Mouse (Mus musculus): ENCODE measurements around the gene Mrps26. TPM values are rescaled to one million over a fixed set of nuclear protein-coding genes. Genes with fewer than 3 reads are reported as not detected.
A peak's percentile ranks its signal among the peaks of the same experiment; 100 is the strongest.
"Not testable (repeated sequence)": the region's sequence is repeated elsewhere in the genome, so short reads cannot be mapped to it uniquely, and the experiment has no call there.

Gene Mrps26
- polyA plus RNA-seq, 1 experiment from 2014 or later: 83.9 TPM

DNA sequence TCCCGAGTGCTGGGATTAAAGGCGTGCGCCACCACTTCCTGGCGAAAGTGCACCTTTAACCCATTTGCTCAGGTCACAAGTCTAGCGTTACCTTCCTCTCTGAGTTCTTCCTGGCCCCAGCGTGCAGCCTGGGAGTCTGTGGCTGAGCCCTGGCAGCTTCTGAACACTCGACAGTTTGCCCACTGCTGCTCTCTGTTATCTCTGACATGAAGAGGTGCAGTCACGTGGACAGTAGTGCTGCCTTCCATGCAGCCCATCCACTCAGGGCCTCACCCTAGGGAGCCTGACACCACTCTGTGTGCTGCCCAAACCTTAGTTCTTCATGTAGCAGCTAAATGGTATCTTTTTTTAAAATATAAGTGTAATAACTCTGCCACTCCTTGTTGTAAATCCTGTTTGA is 16.6 kb upstream of the Mrps26 start:
- Histone ChIP-seq H3K36me3 (peaks cover 99% of the 10 kb centered on the region), H3K9ac (no peak overlapping the region), H3K4me3 (no peak overlapping the region), H3K27me3 (no peaks in the 10 kb centered on the region), H3K4me1 (replicated peaks) (no peaks in the 10 kb centered on the region), H3K4me2 (no peak overlapping the region), H3K9me3 (no peaks in the 10 kb centered on the region), H3K27ac (no peak overlapping the region)
- no peak for ATAC-seq (ENCODE audit: low FRiP score)
- WGBS: 93% methylated on average over 8 of the region's 8 CpGs

DNA sequence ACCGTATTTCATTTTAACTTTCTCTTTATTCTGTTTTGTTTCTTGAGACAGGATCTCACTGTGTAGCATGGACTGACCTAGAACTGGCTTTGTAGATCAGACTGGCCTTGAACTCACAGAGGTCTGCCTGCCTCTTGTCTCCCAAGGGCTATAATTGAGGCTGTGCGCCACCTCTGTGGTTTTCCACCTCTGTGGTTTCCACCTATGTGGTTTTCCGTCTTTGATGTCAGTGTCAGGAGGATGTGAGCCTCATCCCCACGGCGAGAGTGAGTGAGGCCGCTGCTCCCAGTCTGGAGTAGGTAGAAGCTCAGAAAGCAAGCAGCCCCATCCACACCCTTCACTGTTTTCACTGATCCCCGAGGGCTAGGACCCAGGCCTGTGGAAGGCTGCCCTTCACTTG is 8.7 kb upstream of the Mrps26 start:
- 90% methylated on average over 7 of the region's 7 CpGs for WGBS
- Histone ChIP-seq H3K4me1 (replicated peaks) (no peaks in the 10 kb centered on the region), H3K4me3 (no peak overlapping the region), H3K27ac (no peak overlapping the region), H3K36me3 (peaks cover 86% of the 10 kb centered on the region), H3K4me2 (no peak overlapping the region), H3K9me3 (no peaks in the 10 kb centered on the region), H3K27me3 (no peaks in the 10 kb centered on the region), H3K9ac (no peak overlapping the region)
- no peak for ATAC-seq (ENCODE audit: low FRiP score)

- Histone ChIP-seq H3K4me3 (no peak overlapping the region), H3K27me3 (no peaks in the 10 kb centered on the region), H3K9me3 (no peaks in the 10 kb centered on the region), H3K36me3 (peaks cover 71% of the 10 kb centered on the region), H3K9ac (no peak overlapping the region), H3K4me2 (no peak overlapping the region), H3K27ac (no peak overlapping the region), H3K4me1 (replicated peaks) (no peaks in the 10 kb centered on the region)
- no peak for ATAC-seq (ENCODE audit: low FRiP score)
- WGBS: 83% methylated on average over 1 of the region's 1 CpGs
Observed at GRCm38 (mm10) chr2:130556292-130556691, 7.2 kb upstream of the Mrps26 start.

GRCm38 (mm10) chr2:130557462-130557861 is 6.1 kb upstream of the Mrps26 start:
- Histone ChIP-seq H3K27me3 (no peaks in the 10 kb centered on the region), H3K4me3 (no peak overlapping the region), H3K27ac (no peak overlapping the region), H3K9me3 (no peaks in the 10 kb centered on the region), H3K36me3 (peaks cover 60% of the 10 kb centered on the region), H3K9ac (no peak overlapping the region), H3K4me2 (no peak overlapping the region), H3K4me1 (replicated peaks) (peaks cover under 1% of the 10 kb centered on the region; the same call in 1 of the 2 replicates)
- no peak for ATAC-seq (ENCODE audit: low FRiP score)
- 96% methylated on average over 2 of the region's 2 CpGs for WGBS

GRCm38 (mm10) chr2:130558015-130558414 is 5.5 kb upstream of the Mrps26 start:
- WGBS: 76% methylated on average over 2 of the region's 2 CpGs
- no peak overlapping the region for H3K4me3 ChIP-seq
- ATAC-seq (ENCODE audit: low FRiP score): no peak
- H3K27ac ChIP-seq: no peak overlapping the region
- peaks cover 54% of the 10 kb centered on the region for H3K36me3 ChIP-seq
- H3K9me3 ChIP-seq: no peaks in the 10 kb centered on the region
- H3K9ac ChIP-seq: no peak overlapping the region
- no peak overlapping the region for H3K4me2 ChIP-seq
- peaks cover 6% of the 10 kb centered on the region for H3K4me1 ChIP-seq (replicated peaks)
- H3K27me3 ChIP-seq: no peaks in the 10 kb centered on the region

GRCm38 (mm10) chr2:130564063-130564462 is 521 bp downstream of the Mrps26 start:
- 2% methylated on average over 22 of the region's 23 CpGs for WGBS
- peaks cover 28% of the 10 kb centered on the region for H3K4me1 ChIP-seq (replicated peaks)
- peak overlapping the region; percentile 96 for H3K4me3 ChIP-seq
- no peaks in the 10 kb centered on the region for H3K27me3 ChIP-seq
- peak overlapping the region; percentile 95 for H3K9ac ChIP-seq
- H3K9me3 ChIP-seq: no peaks in the 10 kb centered on the region
- H3K27ac ChIP-seq: peak overlapping the region; percentile 66; the same call in 1 of the 2 replicates
- ATAC-seq (ENCODE audit: low FRiP score): no peak; the same call in 1 of the 2 replicates
- H3K4me2 ChIP-seq: peak overlapping the region; percentile 85
- peaks cover 25% of the 10 kb centered on the region for H3K36me3 ChIP-seq

GRCm38 (mm10) chr2:130564983-130565382 is 1.4 kb downstream of the Mrps26 start:
- Histone ChIP-seq H3K9ac (peak overlapping the region; percentile 95), H3K9me3 (no peaks in the 10 kb centered on the region), H3K4me1 (replicated peaks) (peaks cover 28% of the 10 kb centered on the region), H3K36me3 (peaks cover 23% of the 10 kb centered on the region), H3K27ac (no peak overlapping the region), H3K27me3 (no peaks in the 10 kb centered on the region), H3K4me3 (peak overlapping the region; percentile 96; the same call in 1 of the 2 replicates), H3K4me2 (peak overlapping the region; percentile 85)
- WGBS: 84% methylated on average over 8 of the region's 8 CpGs
- ATAC-seq (ENCODE audit: low FRiP score): no peak

DNA sequence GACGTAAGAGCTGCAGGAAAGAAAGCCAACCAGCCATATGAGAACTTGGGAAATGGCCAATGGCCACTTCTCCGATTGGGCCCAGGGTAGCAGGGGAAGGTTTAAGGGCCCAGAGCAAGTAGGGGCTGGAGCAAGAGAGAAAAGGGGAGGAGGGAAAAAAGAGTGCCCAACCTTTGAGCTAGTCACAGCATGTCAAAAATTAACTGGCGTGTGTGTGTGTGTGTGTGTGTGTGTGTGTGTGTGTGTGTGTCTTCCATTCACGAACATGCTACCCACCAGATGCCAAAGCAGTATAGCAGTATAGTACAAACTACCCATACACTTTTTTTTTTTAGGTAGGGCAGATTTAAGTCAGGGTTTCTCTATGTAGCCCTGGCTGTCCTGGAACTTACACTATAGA is 5.4 kb downstream of the Mrps26 start:
- H3K4me3 ChIP-seq: no peak overlapping the region
- 93% methylated on average over 4 of the region's 4 CpGs for WGBS
- ATAC-seq (ENCODE audit: low FRiP score): no peak
- H3K36me3 ChIP-seq: peaks cover 23% of the 10 kb centered on the region
- no peak overlapping the region for H3K4me2 ChIP-seq
- no peak overlapping the region for H3K27ac ChIP-seq
- H3K27me3 ChIP-seq: peaks cover 6% of the 10 kb centered on the region; the same call in 1 of the 2 replicates
- no peaks in the 10 kb centered on the region for H3K9me3 ChIP-seq
- peaks cover 18% of the 10 kb centered on the region for H3K4me1 ChIP-seq (replicated peaks)
- no peak overlapping the region for H3K9ac ChIP-seq

DNA sequence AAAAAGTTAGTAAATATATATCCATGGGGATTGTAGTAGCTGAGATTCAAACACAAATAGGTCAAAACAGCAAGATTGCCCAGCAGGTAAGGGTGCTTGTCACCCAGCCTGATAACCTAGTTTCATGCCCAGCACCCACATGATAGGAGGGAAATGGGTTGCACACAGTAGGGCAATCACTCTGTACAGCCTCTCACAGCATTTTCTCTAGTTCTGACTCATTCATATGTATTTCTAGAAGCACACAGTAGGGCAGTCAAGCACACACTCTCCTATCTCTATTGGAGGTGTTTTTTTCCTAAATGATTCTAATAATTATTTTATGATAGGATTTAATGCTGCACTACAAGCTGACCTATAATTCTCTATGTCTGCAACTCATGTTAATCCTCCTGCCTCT is 6.4 kb downstream of the Mrps26 start:
- peaks cover 14% of the 10 kb centered on the region for H3K27me3 ChIP-seq
- no peak overlapping the region for H3K4me3 ChIP-seq
- H3K9ac ChIP-seq: no peak overlapping the region
- no peak for ATAC-seq (ENCODE audit: low FRiP score)
- no peaks in the 10 kb centered on the region for H3K9me3 ChIP-seq
- peaks cover 23% of the 10 kb centered on the region for H3K36me3 ChIP-seq
- H3K4me2 ChIP-seq: no peak overlapping the region
- peaks cover 9% of the 10 kb centered on the region for H3K4me1 ChIP-seq (replicated peaks)
- no peak overlapping the region for H3K27ac ChIP-seq

DNA sequence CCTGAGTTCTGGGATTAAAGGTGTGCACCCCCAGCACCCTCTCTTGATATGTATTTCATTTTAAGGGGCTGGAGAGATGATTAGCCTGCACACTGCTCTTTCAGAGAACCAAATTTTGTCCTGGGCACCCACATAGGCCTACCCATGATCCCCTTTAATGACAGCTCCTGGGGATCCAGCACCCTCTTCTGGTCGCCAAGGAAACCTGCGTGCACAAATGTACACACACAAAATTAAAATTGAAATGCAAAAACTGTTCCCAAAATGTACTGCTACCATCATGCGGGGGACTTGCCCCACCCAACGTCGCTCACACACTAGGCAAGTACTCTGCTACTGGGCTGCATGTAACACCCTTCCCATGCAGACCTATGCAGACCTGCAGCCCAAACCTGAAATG is 11.4 kb downstream of the Mrps26 start:
- Histone ChIP-seq H3K36me3 (no peaks in the 10 kb centered on the region), H3K9me3 (no peaks in the 10 kb centered on the region), H3K4me1 (replicated peaks) (peaks cover 19% of the 10 kb centered on the region), H3K27ac (no peak overlapping the region), H3K4me2 (no peak overlapping the region), H3K4me3 (no peak overlapping the region), H3K27me3 (peaks cover 64% of the 10 kb centered on the region), H3K9ac (no peak overlapping the region)
- ATAC-seq (ENCODE audit: low FRiP score): no peak
- WGBS: 80% methylated on average over 5 of the region's 5 CpGs

DNA sequence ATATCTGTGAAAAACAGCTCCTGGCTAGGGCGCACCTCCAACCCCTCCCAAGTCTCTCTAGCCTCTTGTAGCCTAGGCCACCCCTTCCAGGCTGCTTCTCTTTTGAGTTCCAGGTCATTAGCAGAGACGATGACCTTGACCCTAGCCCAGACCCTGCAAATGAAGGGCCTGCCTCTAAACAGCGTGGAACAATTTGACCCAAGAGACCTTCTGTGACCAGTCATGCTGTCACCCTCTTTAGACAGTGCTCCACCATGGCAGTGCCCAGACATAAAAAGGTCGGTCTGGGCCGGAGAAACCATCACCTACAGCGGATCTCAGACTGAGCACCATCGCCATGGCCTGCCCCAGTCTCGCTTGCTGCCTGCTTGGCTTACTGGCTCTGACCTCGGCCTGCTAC is 12.3 kb downstream of the Mrps26 start, which contains the start of gene Oxt:
Oxt (plus strand) TSS at position 301 of the 400 bp plus-strand sequence.
- peak within 1 kb of the TSS; percentile 35 for H3K4me3 ChIP-seq
- H3K9ac ChIP-seq: peak within 1 kb of the TSS; percentile 60; the same call in 1 of the 2 replicates
- ATAC-seq (ENCODE audit: low FRiP score): no peak

DNA sequence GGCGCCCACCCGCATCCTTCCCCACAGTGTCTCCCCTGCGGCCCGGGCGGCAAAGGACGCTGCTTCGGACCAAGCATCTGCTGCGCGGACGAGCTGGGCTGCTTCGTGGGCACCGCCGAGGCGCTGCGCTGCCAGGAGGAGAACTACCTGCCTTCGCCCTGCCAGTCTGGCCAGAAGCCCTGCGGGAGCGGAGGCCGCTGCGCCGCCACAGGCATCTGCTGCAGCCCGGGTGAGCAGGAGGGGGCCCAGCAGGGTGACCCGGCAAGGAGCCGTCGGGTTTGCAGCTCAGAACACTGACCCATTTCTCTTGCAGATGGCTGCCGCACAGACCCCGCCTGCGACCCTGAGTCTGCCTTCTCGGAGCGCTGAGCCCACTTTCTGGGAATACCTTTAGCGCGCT is 13.0 kb downstream of the Mrps26 start:
- ATAC-seq (ENCODE audit: low FRiP score); H3K36me3 ChIP-seq; H3K27ac ChIP-seq; H3K9me3 ChIP-seq: not testable (repeated sequence)
- Histone ChIP-seq H3K4me1 (replicated peaks) (peaks cover 32% of the 10 kb centered on the region), H3K4me2 (peak overlapping the region; percentile 52), H3K9ac (peak overlapping the region; percentile 60; the same call in 1 of the 2 replicates), H3K4me3 (peak overlapping the region; percentile 35), H3K27me3 (peaks cover 80% of the 10 kb centered on the region)
- WGBS: 1% methylated on average over 31 of the region's 32 CpGs

More for the DNA sequence above, 12.3 kb downstream of the Mrps26 start, which contains the start of gene Oxt:
- H3K36me3 ChIP-seq: no peaks in the 10 kb centered on the region
- H3K4me2 ChIP-seq: peak within 1 kb of the TSS; percentile 52
- H3K4me1 ChIP-seq (replicated peaks): peaks cover 27% of the 10 kb centered on the region
- H3K27ac ChIP-seq: no peak within 1 kb of the TSS
- H3K9me3 ChIP-seq: no peaks in the 10 kb centered on the region
- 38% methylated on average over 9 of the region's 9 CpGs for WGBS
- peaks cover 74% of the 10 kb centered on the region for H3K27me3 ChIP-seq

GRCm38 (mm10) chr2:130577021-130577420 is 13.5 kb downstream of the Mrps26 start:
- H3K4me3 ChIP-seq: peak overlapping the region; percentile 35; the same call in 1 of the 2 replicates
- peak overlapping the region; percentile 52 for H3K4me2 ChIP-seq
- no peaks in the 10 kb centered on the region for H3K9me3 ChIP-seq
- no peaks in the 10 kb centered on the region for H3K36me3 ChIP-seq
- no peak overlapping the region for H3K27ac ChIP-seq
- peaks cover 32% of the 10 kb centered on the region for H3K4me1 ChIP-seq (replicated peaks)
- no peak for ATAC-seq (ENCODE audit: low FRiP score)
- no peak overlapping the region for H3K9ac ChIP-seq
- WGBS: 5% methylated on average over 9 of the region's 9 CpGs
- peaks cover 85% of the 10 kb centered on the region for H3K27me3 ChIP-seq

All from hindbrain, embryonic 13.5 days (tissue).